Mouse (Mus musculus): ENCODE measurements around the gene Btrc. TPM values are rescaled to one million over a fixed set of nuclear protein-coding genes. Genes with fewer than 3 reads are reported as not detected.

Gene Btrc
- polyA plus RNA-seq (2015; fragmentation: Nextera tagmentation; extraction: Ambion mirVana): 50.3 and 51.9 TPM in 2 replicates

DNA sequence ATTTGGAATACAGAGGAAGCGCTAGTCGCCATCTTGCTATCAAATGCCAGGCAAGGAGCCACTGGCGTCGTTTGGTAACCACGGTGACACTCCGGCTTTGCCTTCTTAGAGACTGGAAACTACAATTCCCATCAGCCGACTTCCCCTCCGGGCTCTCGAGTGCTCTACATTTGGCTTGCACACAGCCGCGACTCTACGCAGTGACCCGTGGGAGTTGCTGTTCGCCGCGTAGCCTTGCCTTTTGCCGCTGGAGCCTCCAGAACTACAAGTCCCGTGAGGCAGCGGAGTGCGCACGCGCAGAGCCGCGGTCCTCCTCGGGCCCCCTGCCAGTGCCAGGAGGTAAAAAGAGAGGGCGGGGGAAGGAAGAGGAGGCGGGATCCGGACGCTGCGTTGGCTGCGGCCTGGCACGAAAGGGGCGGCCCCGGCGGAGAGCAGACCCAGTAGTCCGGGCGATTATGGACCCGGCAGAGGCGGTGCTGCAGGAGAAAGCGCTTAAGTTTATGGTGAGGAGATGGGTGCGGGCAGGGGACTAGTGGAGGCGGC lies at the start of gene Btrc:
Btrc (plus strand) TSS at position 351 of the 543 bp plus-strand sequence.
- peaks cover 34% of the 10 kb centered on the region for H3K4me1 ChIP-seq (ENCODE audit: control insufficient read depth, low read depth, low read length)
- peak within 1 kb of the TSS; percentile 94 for H3K9ac ChIP-seq (ENCODE audit: low read depth, low read length)
- ATAC-seq (ENCODE audit: low read depth): peak; percentile 93
- no peaks in the 10 kb centered on the region for H3K9me3 ChIP-seq (replicated peaks; ENCODE audit: control insufficient read depth, low read length)
- H3K4me2 ChIP-seq (ENCODE audit: low read depth, low read length): peak within 1 kb of the TSS; percentile 80
- peak within 1 kb of the TSS; percentile 95 for H3K4me3 ChIP-seq (ENCODE audit: low read depth, low read length)
- H3K27ac ChIP-seq (ENCODE audit: low read length): peak within 1 kb of the TSS; percentile 81
- H3K27me3 ChIP-seq (ENCODE audit: control insufficient read depth, insufficient read depth, low read depth, low read length): no peaks in the 10 kb centered on the region
- H3K36me3 ChIP-seq (ENCODE audit: control insufficient read depth, insufficient read depth): no peaks in the 10 kb centered on the region
- 0% methylated on average over 37 of the region's 42 CpGs for WGBS (ENCODE audit: insufficient replicate concordance)

DNA sequence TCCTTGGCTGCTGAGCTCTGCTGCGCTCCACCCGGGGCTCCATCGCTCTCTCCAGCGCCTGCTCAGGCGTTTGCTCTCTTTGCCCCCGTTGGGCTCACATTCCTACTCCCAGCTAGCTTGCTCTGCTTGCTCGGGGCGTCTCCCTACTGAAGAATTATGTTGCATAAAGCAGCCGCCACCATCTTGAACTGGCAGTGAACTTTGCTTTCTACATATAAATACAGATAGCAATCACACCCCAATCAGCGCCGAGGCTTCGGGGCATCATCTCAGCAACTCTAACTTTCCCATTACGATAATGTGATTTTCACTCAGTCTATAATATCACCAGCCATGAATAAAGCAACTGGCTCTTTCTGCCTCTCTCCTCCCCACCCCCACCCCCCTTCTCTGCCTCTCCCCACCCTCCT lies 46.1 kb upstream of the Btrc start:
- H3K27me3 ChIP-seq (ENCODE audit: control insufficient read depth, insufficient read depth, low read depth, low read length): no peaks in the 10 kb centered on the region
- no peak for ATAC-seq (ENCODE audit: low read depth)
- no peaks in the 10 kb centered on the region for H3K9me3 ChIP-seq (replicated peaks; ENCODE audit: control insufficient read depth, low read length)
- H3K9ac ChIP-seq (ENCODE audit: low read depth, low read length): no peak overlapping the region
- no peaks in the 10 kb centered on the region; the same call in 1 of the 2 replicates for H3K4me1 ChIP-seq (ENCODE audit: control insufficient read depth, low read depth, low read length)
- H3K27ac ChIP-seq (ENCODE audit: low read length): no peak overlapping the region
- 48% methylated on average over 13 of the region's 13 CpGs for WGBS (ENCODE audit: insufficient replicate concordance)
- H3K4me2 ChIP-seq (ENCODE audit: low read depth, low read length): no peak overlapping the region
- H3K36me3 ChIP-seq (ENCODE audit: control insufficient read depth, insufficient read depth): no peaks in the 10 kb centered on the region
- H3K4me3 ChIP-seq (ENCODE audit: low read depth, low read length): no peak overlapping the region

DNA sequence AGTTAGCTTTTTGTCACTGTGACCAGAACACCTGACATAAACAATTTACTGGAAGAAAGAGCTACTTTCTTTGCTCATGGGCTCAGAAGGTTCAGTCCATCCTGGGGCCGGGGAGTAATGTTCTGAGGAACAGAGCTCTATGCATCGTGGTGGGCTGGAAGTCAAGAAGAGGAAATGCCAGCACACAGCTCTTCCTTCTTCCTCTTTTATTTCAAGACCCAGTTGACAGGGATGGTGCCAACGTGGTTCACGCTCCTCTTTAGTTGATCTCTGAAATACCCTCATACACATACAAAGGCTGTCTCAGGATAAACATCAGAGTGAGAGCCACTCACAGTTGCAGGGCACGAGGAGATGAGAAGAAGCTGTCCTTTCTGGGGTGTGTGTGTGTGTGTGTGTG lies 42.5 kb upstream of the Btrc start:
- Histone ChIP-seq H3K9me3 (replicated peaks; ENCODE audit: control insufficient read depth, low read length) (no peaks in the 10 kb centered on the region), H3K4me2 (ENCODE audit: low read depth, low read length) (no peak overlapping the region), H3K27ac (ENCODE audit: low read length) (no peak overlapping the region), H3K4me1 (ENCODE audit: control insufficient read depth, low read depth, low read length) (no peaks in the 10 kb centered on the region; the same call in 1 of the 2 replicates), H3K27me3 (ENCODE audit: control insufficient read depth, insufficient read depth, low read depth, low read length) (no peaks in the 10 kb centered on the region), H3K36me3 (ENCODE audit: control insufficient read depth, insufficient read depth) (no peaks in the 10 kb centered on the region), H3K4me3 (ENCODE audit: low read depth, low read length) (no peak overlapping the region), H3K9ac (ENCODE audit: low read depth, low read length) (no peak overlapping the region)
- 33% methylated on average over 5 of the region's 5 CpGs for WGBS (ENCODE audit: insufficient replicate concordance)
- ATAC-seq (ENCODE audit: low read depth): no peak

DNA sequence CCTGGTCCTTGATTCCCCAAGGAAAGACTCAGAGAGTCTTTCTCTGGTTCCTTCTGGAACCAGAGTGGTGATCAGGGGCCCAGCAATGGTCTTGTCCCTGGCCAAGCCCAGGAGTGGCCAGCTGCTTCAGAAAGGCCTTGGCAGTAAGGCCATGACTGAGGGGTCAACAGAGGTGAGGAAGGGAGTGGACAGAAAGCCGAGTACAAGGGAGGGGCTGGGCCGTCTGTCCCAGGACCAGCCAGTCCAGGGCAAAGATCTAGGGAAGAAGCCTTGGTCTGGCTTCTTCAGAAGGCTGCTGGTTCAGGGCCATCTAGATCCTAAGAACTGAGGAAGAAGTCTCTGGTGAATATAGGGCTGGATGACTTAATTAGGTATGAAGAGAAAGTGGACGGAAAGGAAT lies 34.5 kb upstream of the Btrc start:
- 50% methylated on average over 3 of the region's 3 CpGs for WGBS (ENCODE audit: insufficient replicate concordance)
- H3K36me3 ChIP-seq (ENCODE audit: control insufficient read depth, insufficient read depth): no peaks in the 10 kb centered on the region

DNA sequence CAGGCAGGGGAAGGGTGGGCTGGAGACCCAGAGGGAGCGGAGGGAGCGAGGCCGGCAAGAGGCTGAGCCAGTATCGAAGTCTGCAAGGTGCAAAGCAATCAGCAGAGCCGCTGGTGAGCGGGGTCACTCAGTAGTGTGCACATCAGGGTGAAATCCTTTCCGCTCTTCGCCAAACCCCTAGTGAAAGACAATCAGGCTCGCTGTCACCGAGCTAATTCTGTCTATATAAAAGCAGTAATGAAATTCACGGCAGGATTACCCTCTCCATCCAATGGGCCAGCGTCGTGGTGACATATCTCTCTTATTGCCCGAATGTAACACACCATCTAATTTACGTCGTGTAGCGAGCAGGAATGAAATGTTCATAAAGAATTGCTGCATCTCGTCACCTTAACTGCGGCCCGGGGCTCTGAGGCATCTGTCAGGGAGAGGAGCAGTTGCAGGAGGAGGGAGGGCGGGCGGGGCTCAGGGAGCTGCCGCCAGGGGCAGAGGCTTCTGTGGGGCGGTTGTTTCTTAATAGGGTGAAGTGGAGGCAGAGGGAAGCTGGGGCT lies 33.7 kb upstream of the Btrc start:
- H3K9me3 ChIP-seq (replicated peaks; ENCODE audit: control insufficient read depth, low read length): no peaks in the 10 kb centered on the region
- no peak overlapping the region for H3K9ac ChIP-seq (ENCODE audit: low read depth, low read length)
- no peaks in the 10 kb centered on the region for H3K36me3 ChIP-seq (ENCODE audit: control insufficient read depth, insufficient read depth)
- no peak for ATAC-seq (ENCODE audit: low read depth)
- H3K4me3 ChIP-seq (ENCODE audit: low read depth, low read length): no peak overlapping the region
- H3K4me1 ChIP-seq (ENCODE audit: control insufficient read depth, low read depth, low read length): no peaks in the 10 kb centered on the region
- 23% methylated on average over 24 of the region's 24 CpGs for WGBS (ENCODE audit: insufficient replicate concordance)
- no peak overlapping the region for H3K4me2 ChIP-seq (ENCODE audit: low read depth, low read length)
- peaks cover 9% of the 10 kb centered on the region for H3K27me3 ChIP-seq (ENCODE audit: control insufficient read depth, insufficient read depth, low read depth, low read length)
- H3K27ac ChIP-seq (ENCODE audit: low read length): no peak overlapping the region

More for the DNA sequence above, 34.5 kb upstream of the Btrc start:
- Histone ChIP-seq H3K4me3 (ENCODE audit: low read depth, low read length) (no peak overlapping the region), H3K9ac (ENCODE audit: low read depth, low read length) (no peak overlapping the region), H3K9me3 (replicated peaks; ENCODE audit: control insufficient read depth, low read length) (no peaks in the 10 kb centered on the region), H3K27ac (ENCODE audit: low read length) (no peak overlapping the region), H3K27me3 (ENCODE audit: control insufficient read depth, insufficient read depth, low read depth, low read length) (peaks cover 9% of the 10 kb centered on the region), H3K4me1 (ENCODE audit: control insufficient read depth, low read depth, low read length) (no peaks in the 10 kb centered on the region), H3K4me2 (ENCODE audit: low read depth, low read length) (no peak overlapping the region)
- no peak for ATAC-seq (ENCODE audit: low read depth)

DNA sequence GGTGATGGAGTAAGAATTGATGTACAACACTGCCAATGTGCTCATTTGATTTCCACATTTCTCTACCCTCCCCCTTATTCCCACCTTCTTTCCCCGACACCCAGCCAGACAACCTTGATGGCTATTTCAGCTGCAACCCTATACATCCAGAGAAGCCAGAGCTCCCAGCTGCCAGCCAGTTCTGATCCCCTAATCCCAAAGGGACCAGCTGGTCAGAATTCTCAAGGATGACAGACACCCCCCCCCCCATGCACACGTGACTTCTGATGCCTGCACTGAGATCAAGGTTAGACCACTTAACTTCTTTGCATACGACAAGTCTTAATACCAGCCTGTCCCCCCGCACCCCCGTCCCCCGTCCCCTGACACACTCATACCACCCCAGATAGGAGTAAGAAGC lies 26.8 kb upstream of the Btrc start:
- H3K27me3 ChIP-seq (ENCODE audit: control insufficient read depth, insufficient read depth, low read depth, low read length): no peaks in the 10 kb centered on the region
- H3K4me3 ChIP-seq (ENCODE audit: low read depth, low read length): no peak overlapping the region
- no peak for ATAC-seq (ENCODE audit: low read depth)
- H3K9ac ChIP-seq (ENCODE audit: low read depth, low read length): no peak overlapping the region
- H3K36me3 ChIP-seq (ENCODE audit: control insufficient read depth, insufficient read depth): no peaks in the 10 kb centered on the region
- 59% methylated on average over 6 of the region's 6 CpGs for WGBS (ENCODE audit: insufficient replicate concordance)
- H3K27ac ChIP-seq (ENCODE audit: low read length): no peak overlapping the region
- no peaks in the 10 kb centered on the region for H3K9me3 ChIP-seq (replicated peaks; ENCODE audit: control insufficient read depth, low read length)
- H3K4me1 ChIP-seq (ENCODE audit: control insufficient read depth, low read depth, low read length): no peaks in the 10 kb centered on the region
- no peak overlapping the region for H3K4me2 ChIP-seq (ENCODE audit: low read depth, low read length)

DNA sequence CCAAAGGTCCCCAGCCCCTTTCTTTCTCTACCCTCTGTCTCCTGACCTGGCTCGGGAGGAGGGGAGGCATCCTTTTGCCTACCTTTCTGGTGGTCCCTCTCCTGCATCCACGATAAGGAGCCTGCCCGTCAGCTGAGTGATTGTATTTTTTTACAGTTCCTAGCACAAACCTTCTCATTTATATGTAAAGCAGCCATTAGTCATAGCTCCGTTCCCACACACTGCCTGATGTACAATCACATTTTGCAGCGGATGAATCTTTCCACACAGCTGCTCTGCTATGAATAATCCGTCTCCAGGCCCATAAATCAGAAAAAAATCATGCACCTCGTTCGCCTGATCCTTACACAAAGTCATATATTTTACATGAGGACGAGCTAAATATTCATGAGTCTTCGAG lies 25.4 kb upstream of the Btrc start:
- Histone ChIP-seq H3K36me3 (ENCODE audit: control insufficient read depth, insufficient read depth) (no peaks in the 10 kb centered on the region), H3K4me3 (ENCODE audit: low read depth, low read length) (no peak overlapping the region), H3K4me1 (ENCODE audit: control insufficient read depth, low read depth, low read length) (no peaks in the 10 kb centered on the region), H3K27me3 (ENCODE audit: control insufficient read depth, insufficient read depth, low read depth, low read length) (no peaks in the 10 kb centered on the region), H3K9me3 (replicated peaks; ENCODE audit: control insufficient read depth, low read length) (no peaks in the 10 kb centered on the region), H3K4me2 (ENCODE audit: low read depth, low read length) (no peak overlapping the region), H3K9ac (ENCODE audit: low read depth, low read length) (no peak overlapping the region), H3K27ac (ENCODE audit: low read length) (no peak overlapping the region)
- 58% methylated on average over 10 of the region's 10 CpGs for WGBS (ENCODE audit: insufficient replicate concordance)
- ATAC-seq (ENCODE audit: low read depth): no peak

DNA sequence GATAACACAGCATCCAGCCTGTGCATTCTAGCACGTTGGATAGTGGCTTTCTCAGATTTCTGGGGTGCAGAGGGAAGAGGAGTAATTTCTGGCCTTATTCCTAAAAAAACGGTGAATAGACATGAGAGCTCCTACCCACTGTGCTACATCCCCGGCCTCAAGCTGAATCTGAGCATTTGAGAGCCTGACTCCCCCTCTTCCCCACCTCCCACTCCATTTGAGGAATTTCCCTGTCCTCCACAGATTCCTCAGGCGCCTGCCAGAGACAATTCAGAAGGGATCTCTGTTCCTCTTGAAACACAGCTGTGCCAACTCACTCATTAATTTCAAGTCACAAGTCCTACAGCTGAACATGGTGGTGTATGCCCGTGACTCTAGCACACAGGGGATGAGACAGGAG lies 19.6 kb upstream of the Btrc start:
- Histone ChIP-seq H3K9me3 (replicated peaks; ENCODE audit: control insufficient read depth, low read length) (no peaks in the 10 kb centered on the region), H3K4me1 (ENCODE audit: control insufficient read depth, low read depth, low read length) (no peaks in the 10 kb centered on the region; the same call in 1 of the 2 replicates), H3K4me3 (ENCODE audit: low read depth, low read length) (no peak overlapping the region), H3K9ac (ENCODE audit: low read depth, low read length) (no peak overlapping the region), H3K36me3 (ENCODE audit: control insufficient read depth, insufficient read depth) (no peaks in the 10 kb centered on the region), H3K4me2 (ENCODE audit: low read depth, low read length) (no peak overlapping the region), H3K27me3 (ENCODE audit: control insufficient read depth, insufficient read depth, low read depth, low read length) (no peaks in the 10 kb centered on the region; the same call in 1 of the 2 replicates), H3K27ac (ENCODE audit: low read length) (no peak overlapping the region)
- no peak for ATAC-seq (ENCODE audit: low read depth)
- 51% methylated on average over 5 of the region's 5 CpGs for WGBS (ENCODE audit: insufficient replicate concordance)

DNA sequence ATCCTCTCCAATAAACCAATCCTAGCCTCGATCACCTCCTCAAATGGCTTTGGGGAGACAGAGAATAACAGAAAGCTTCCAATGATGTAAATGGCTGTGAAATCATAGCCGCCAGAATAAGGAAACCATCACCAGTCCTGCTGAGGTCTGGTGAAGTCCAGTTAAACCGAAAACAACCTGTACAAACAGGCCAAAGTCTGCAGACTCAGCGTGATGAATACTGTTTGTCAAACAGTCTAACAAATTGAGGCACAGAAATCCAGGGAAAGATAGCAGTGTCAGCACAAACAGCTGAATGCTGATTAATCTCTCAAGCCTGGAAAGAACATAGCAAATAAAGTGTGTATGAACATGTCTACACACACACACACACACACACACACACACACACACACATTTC lies 15.3 kb upstream of the Btrc start:
- no peak overlapping the region for H3K9ac ChIP-seq (ENCODE audit: low read depth, low read length)
- no peaks in the 10 kb centered on the region; the same call in 1 of the 2 replicates for H3K4me1 ChIP-seq (ENCODE audit: control insufficient read depth, low read depth, low read length)
- H3K27ac ChIP-seq (ENCODE audit: low read length): 0 out of 2 replicates have a peak overlapping the region, but pooled peaks have one; percentile 18
- no peak overlapping the region for H3K4me3 ChIP-seq (ENCODE audit: low read depth, low read length)
- H3K36me3 ChIP-seq (ENCODE audit: control insufficient read depth, insufficient read depth): no peaks in the 10 kb centered on the region
- H3K27me3 ChIP-seq (ENCODE audit: control insufficient read depth, insufficient read depth, low read depth, low read length): no peaks in the 10 kb centered on the region; the same call in 1 of the 2 replicates
- H3K4me2 ChIP-seq (ENCODE audit: low read depth, low read length): no peak overlapping the region
- ATAC-seq (ENCODE audit: low read depth): peak; percentile 63; the same call in 1 of the 2 replicates
- WGBS (ENCODE audit: insufficient replicate concordance): 43% methylated on average over 4 of the region's 4 CpGs
- H3K9me3 ChIP-seq (replicated peaks; ENCODE audit: control insufficient read depth, low read length): no peaks in the 10 kb centered on the region

All from liver, embryonic 16.5 days (tissue).